Mouse (Mus musculus) bone marrow, adult 2 months (tissue): Measurements from ENCODE around the gene Macrod2. TPM values are rescaled to one million over a fixed set of nuclear protein-coding genes. Genes with fewer than 3 reads are reported as not detected.

ENCODE experiments used
- H3K27ac ChIP-seq: fragments of 200-500 bp; 2 replicates; pipeline ENCODE4 v1.5.1; 2012; ENCODE audit warnings: low read depth, mild to moderate bottlenecking, control low read depth, inconsistent platforms, low read length; ENCODE audit not compliant: control insufficient read depth, poor library complexity, insufficient read depth
- H3K4me1 ChIP-seq: fragments of 200-500 bp; 2 replicates; pipeline ENCODE4 v1.6.1; 2011; ENCODE audit warnings: low read length; ENCODE audit not compliant: control insufficient read depth, insufficient read depth
- H3K4me3 ChIP-seq: fragments of 200-500 bp; replicated peaks from 2 replicates; pipeline ENCODE3; 2011; ENCODE audit warnings: mild to moderate bottlenecking, low read depth, low read length, control low read depth; ENCODE audit not compliant: control insufficient read depth
- CTCF ChIP-seq: fragments of 200-500 bp; IDR thresholded peaks from 2 replicates; pipeline ENCODE4 v1.5.1; 2011; ENCODE audit warnings: low read length, control low read depth; ENCODE audit not compliant: control insufficient read depth, insufficient read depth
- POLR2A ChIP-seq: fragments of 200-500 bp; IDR thresholded peaks from 2 replicates; pipeline ENCODE4 v1.6.1; 2011; ENCODE audit warnings: low read depth, mild to moderate bottlenecking, control low read depth, low read length, borderline replicate concordance; ENCODE audit not compliant: control insufficient read depth
- WGBS: fragments of 180-500 bp; shearing (Covaris S2); methylation state at CpG from one replicate; pipeline ENCODE4 v1.1.7; 2018; 5-methylcytosine and 5-hydroxymethylcytosine counted together
- polyA plus RNA-seq: library from polyadenylated mRNA; stranded (reverse); fragments of >200 nt; gene quantifications from 2 replicates; pipeline ENCODE4 v1.2.4, GENCODE M21; 2011; ENCODE audit warnings: low replicate concordance; ENCODE audit not compliant: missing spikeins, insufficient read depth, insufficient read length

Macrod2 gene
- polyA plus RNA-seq, 1 experiment: 2.8 TPM

DNA sequence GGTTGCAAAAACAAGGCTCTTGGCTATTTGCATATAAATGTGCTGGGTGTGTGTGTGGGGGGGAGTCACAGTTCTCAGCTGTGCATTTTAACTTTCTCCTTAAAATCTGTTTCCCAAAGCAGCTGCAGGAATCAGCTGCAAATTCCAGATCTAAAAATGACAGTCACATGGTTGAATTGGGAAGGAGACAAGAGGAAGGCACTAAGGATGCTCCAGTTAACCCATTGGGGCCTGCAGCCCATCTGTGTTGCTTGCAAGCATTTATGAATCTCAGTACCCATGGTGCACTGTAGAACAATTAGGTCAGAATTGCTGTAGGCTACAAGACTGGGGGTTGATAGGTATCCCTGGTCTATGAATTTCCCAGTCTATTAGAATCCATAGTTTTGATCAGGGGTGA lies 2008.3 kb downstream of the Macrod2 start:
- Histone ChIP-seq H3K4me1 (no peaks in the 10 kb centered on the region), H3K27ac (no peak overlapping the region), H3K4me3 (no peak overlapping the region)
- no peak for TF ChIP-seq POLR2A
- TF ChIP-seq CTCF: no peak

DNA sequence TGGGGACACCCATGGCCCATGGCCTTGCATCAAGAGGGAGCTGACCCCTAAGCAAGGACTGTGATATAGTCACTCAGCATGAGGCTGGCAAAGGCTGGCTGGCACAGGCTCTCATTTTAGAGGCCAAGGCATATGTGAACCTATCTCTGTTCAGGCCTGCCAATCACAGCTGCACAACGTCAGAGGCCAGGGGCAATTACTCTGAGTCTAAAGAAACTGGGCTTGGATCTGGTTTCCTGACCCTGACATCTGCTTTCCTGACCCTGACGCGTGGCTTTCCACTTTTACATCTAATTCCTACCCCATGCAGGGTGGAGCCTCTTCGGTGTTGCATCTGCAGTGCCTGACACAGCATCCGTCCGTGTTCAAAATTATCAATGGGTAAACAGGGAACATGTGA lies 2009.2 kb downstream of the Macrod2 start:
- WGBS: 63% methylated on average over 6 of the region's 6 CpGs
- Histone ChIP-seq H3K4me1 (no peaks in the 10 kb centered on the region), H3K27ac (no peak overlapping the region), H3K4me3 (no peak overlapping the region)
- TF ChIP-seq POLR2A (no peak), CTCF (no peak)

DNA sequence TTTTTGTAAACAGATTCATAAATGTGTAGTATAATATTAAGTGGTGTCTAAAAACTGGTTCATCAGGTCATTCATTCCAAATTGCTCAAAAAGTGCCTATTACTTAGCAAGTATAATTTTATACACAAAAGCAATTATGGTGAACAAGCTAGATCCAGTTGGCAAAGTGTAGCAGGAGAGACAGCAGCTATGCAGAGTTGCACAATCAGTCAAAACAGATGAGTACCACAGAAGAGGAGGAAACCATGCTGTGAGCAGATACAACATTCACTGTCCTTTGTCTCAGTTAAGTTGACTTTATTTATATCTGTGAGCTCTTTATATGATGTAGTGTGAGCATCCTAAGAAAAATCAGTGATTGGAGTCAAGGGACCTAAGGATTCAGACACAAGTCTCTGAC lies 2012.2 kb downstream of the Macrod2 start:
- no peak overlapping the region for H3K4me3 ChIP-seq
- TF ChIP-seq POLR2A: no peak
- no peak for TF ChIP-seq CTCF
- no peaks in the 10 kb centered on the region for H3K4me1 ChIP-seq
- H3K27ac ChIP-seq: no peak overlapping the region

DNA sequence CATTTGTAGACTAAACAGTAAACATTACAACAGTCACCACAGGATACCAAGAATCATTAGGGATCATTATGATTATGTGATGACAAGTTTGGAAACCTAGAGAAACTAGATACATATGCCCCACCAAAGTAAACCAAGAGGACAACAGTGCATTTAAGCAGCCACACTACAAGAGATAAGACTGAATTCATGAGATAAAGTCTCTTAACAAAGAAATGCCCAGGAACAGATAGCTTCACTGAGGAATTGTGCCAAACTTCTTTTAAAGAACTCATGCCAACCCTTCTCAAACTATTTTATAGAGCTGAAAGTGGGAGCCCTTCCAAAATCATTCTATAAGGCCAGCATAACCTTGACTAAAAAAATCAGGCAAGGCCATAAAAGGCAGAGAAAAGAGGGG lies 2015.0 kb downstream of the Macrod2 start:
- no peaks in the 10 kb centered on the region for H3K4me1 ChIP-seq
- no peak overlapping the region for H3K27ac ChIP-seq
- TF ChIP-seq CTCF: no peak
- no peak for TF ChIP-seq POLR2A
- H3K4me3 ChIP-seq: no peak overlapping the region

DNA sequence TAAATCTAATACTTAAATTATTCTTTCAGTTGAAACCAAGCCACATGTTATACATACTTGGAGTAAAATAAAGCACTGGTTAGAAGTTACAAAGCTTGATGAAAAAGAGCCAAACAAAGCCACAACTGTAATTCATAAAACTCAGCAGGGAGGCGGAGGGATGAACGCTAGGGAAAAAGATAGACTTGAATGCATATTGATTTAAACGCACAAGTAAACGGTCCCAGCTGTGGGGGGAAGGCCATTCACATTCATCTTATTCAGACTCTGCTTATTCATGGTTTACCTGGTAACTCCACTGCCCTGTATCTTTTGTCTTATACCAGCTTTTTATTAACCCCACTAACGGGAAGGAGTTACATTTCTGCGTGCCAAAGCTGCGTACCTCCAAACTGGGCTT lies 2038.0 kb downstream of the Macrod2 start:
- H3K27ac ChIP-seq: no peak overlapping the region
- 82% methylated on average over 7 of the region's 7 CpGs for WGBS
- TF ChIP-seq POLR2A: no peak
- TF ChIP-seq CTCF: no peak
- H3K4me1 ChIP-seq: no peaks in the 10 kb centered on the region
- H3K4me3 ChIP-seq: no peak overlapping the region

DNA sequence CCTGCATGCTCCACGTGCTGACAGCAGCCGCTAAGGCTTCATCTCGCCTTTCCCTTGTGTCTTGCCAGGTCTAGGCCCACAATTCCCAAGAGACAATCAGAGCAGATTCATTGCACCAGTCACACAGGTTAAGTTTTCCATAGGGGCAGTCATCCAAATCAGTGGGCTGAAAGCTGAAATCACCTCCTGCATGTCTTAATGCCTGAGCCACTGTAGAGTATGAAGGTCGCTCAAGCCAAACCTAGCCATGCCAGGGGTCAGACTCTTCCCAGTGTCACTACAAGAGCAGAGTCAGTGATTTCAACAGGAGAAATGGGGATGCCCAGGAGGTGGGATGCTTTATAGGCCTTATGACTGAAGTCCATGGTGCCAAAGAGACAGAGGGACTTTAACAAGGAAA lies 2039.6 kb downstream of the Macrod2 start:
- H3K4me3 ChIP-seq: no peak overlapping the region
- TF ChIP-seq CTCF (no peak), POLR2A (no peak)
- H3K4me1 ChIP-seq: no peaks in the 10 kb centered on the region
- no peak overlapping the region for H3K27ac ChIP-seq
- WGBS: 87% methylated on average over 4 of the region's 4 CpGs

DNA sequence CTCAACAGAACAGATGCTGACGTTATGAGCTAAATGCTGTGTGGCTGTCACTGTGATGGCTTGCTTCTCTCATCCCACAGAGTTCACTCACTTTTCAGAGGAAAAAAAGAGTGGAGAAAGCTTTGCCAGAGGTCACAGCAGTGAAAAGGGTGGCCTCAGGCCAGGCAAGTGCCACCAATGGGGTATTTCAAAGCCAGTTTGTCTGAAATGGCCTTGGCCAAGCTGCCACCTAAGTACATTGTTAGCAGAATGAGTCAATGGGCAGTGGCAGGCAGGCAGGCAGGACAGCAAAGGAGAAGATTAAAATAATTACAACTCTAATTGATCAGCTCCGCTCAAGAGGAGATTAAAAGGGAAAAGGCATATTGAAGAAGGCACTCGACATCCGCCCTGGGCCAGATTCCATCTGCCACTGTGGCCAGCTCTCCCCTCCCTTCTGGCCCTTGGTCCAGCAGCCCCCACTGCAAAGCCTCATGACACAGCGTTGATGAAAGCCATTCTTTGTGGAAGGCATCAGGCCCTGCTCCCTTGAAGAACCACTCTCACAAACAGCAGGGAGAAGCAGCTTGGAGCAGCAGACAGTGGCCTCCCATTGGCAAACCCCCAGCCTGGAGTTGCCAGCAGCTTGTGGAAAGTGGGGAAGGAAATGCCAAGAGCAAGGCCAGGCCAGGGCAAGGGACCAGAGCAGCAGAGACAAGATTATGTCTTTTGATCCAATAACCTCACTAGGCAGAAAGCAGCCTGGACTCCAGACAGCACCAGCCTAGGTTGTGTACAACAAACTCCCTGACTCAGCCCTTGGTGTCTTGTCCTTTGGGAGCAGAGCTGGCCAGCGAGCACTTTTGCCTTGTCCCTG lies 2042.7 kb downstream of the Macrod2 start:
- Histone ChIP-seq H3K27ac (no peak overlapping the region), H3K4me1 (no peaks in the 10 kb centered on the region), H3K4me3 (no peak overlapping the region)
- TF ChIP-seq CTCF: no peak
- TF ChIP-seq POLR2A: no peak
- 74% methylated on average over 6 of the region's 6 CpGs for WGBS

Other genes starting within 250 kb of the Macrod2 start
- gene Gm17374, start 243.3 kb upstream of the Macrod2 start, polyA plus RNA-seq: 47.6 TPM in 1 of 2 replicates, not detected in the other
- 13.2 and 15.5 TPM in 2 replicates for gene Esf1, start 224.7 kb upstream of the Macrod2 start, polyA plus RNA-seq
- 2.2 and 6.5 TPM in 2 replicates for gene Ndufaf5, start 224.7 kb upstream of the Macrod2 start, polyA plus RNA-seq
- gene Sel1l2, start 5.6 kb upstream of the Macrod2 start, polyA plus RNA-seq: not detected in 2 replicates